ENCODE assay signal across 10 mouse cellular contexts in the genomic region with DNA sequence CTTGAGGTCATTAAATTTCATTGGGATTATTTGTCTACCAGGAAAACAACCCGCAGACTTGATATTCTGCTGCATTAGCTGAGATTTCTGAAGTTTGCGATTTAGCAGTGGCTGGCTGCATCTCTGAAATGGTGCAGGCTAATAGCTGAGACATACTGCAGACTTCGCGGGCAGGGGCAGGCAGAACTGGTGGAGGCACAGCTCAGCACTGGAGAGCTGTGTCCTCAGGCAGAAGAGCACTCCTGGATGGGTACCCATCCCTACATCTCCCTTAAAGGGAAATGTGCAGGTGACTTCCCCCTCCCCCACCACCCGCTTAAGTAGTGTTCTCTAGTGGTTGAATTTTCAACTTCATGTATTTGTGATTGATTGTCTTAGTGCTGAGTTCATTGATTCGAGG. TPM values are rescaled to one million over a fixed set of nuclear protein-coding genes. Genes with fewer than 3 reads are reported as not detected.
DNase-seq lines count a peak whose midpoint lies in the region; ATAC-seq and TF ChIP-seq lines count a peak whose summit lies in the region.
"Had no signal": no experiment of that assay in that cellular context is flagged by ENCODE, and none has a peak within 500 bp of the region (broad histone marks: within the 10 kb centered on the region; RNA-seq: fewer than 3 reads in every experiment).

No protein-coding gene starts in this region.

- WGBS in intestine, embryonic 14.5 days = 7% methylated on average over 6 of the region's 6 CpGs
- WGBS in intestine, postnatal 0 days = 12% methylated on average over 6 of the region's 6 CpGs
- WGBS in hindbrain, embryonic 13.5 days = 9% methylated on average over 6 of the region's 6 CpGs
- WGBS in neural tube, embryonic 13.5 days = 7% methylated on average over 6 of the region's 6 CpGs

- TF ChIP-seq CTCF in intestine, postnatal 0 days (IDR thresholded peaks at IDR 0.05; ENCODE audit: low read depth) = no peak

- H3K4me2 ChIP-seq in intestine, embryonic 14.5 days (ENCODE audit: low read length) = peak overlapping the region; percentile 43
- no peak overlapping the region for H3K4me2 ChIP-seq in intestine, postnatal 0 days (replicated peaks; ENCODE audit: low read depth)
- H3K4me2 ChIP-seq in hindbrain, embryonic 13.5 days = peak overlapping the region; percentile 68
- peak overlapping the region; percentile 59 for H3K4me2 ChIP-seq in neural tube, embryonic 13.5 days

- H3K9ac ChIP-seq in intestine, embryonic 14.5 days (ENCODE audit: low read length) = no peak overlapping the region
- H3K9ac ChIP-seq in intestine, postnatal 0 days (ENCODE audit: low read depth, low read length) = no peak overlapping the region
- peak overlapping the region; percentile 79 for H3K9ac ChIP-seq in hindbrain, embryonic 13.5 days
- peak overlapping the region; percentile 73 for H3K9ac ChIP-seq in neural tube, embryonic 13.5 days
- H3K9ac ChIP-seq: lung, embryonic 15.5 days had no signal

- peak overlapping the region; percentile 29 for H3K4me3 ChIP-seq in intestine, embryonic 14.5 days (ENCODE audit: low read depth, low read length)
- H3K4me3 ChIP-seq in intestine, postnatal 0 days (ENCODE audit: low read depth, low read length) = no peak overlapping the region
- peak overlapping the region; percentile 61 for H3K4me3 ChIP-seq in hindbrain, embryonic 13.5 days
- H3K4me3 ChIP-seq in neural tube, embryonic 13.5 days = peak overlapping the region; percentile 51
- H3K4me3 ChIP-seq: lung, embryonic 15.5 days had no signal

- H3K36me3 ChIP-seq in intestine, embryonic 14.5 days (ENCODE audit: control insufficient read depth, insufficient read depth, low read length) = no peaks in the 10 kb centered on the region
- no peaks in the 10 kb centered on the region for H3K36me3 ChIP-seq in intestine, postnatal 0 days (ENCODE audit: control insufficient read depth, insufficient read depth)
- no peaks in the 10 kb centered on the region for H3K36me3 ChIP-seq in hindbrain, embryonic 13.5 days
- no peaks in the 10 kb centered on the region for H3K36me3 ChIP-seq in neural tube, embryonic 13.5 days
- H3K36me3 ChIP-seq: lung, embryonic 15.5 days had no signal

- no peak overlapping the region for H3K27ac ChIP-seq in intestine, embryonic 14.5 days (ENCODE audit: low read depth)
- no peak overlapping the region for H3K27ac ChIP-seq in intestine, postnatal 0 days (ENCODE audit: low read depth, low read length)
- H3K27ac ChIP-seq in hindbrain, embryonic 13.5 days = peak overlapping the region; percentile 66; the same call in 1 of the 2 replicates
- no peak overlapping the region for H3K27ac ChIP-seq in neural tube, embryonic 13.5 days (replicated peaks)
- H3K27ac ChIP-seq: lung, embryonic 15.5 days had no signal

- no peak for ATAC-seq in intestine, embryonic 14.5 days (replicated peaks; ENCODE audit: low FRiP score, low TSS enrichment, low read depth)
- ATAC-seq in intestine, postnatal 0 days = no peak
- ATAC-seq in hindbrain, embryonic 13.5 days (ENCODE audit: low FRiP score) = no peak
- ATAC-seq in neural tube, embryonic 13.5 days (ENCODE audit: low read depth) = no peak
- ATAC-seq in megakaryocyte progenitor cell, adult 5-6 weeks (replicated peaks; ENCODE audit: poor library complexity) = no peak

- H3K27me3 ChIP-seq in intestine, embryonic 14.5 days (replicated peaks; ENCODE audit: control insufficient read depth, insufficient read depth, low read length) = peaks cover 12% of the 10 kb centered on the region
- no peaks in the 10 kb centered on the region for H3K27me3 ChIP-seq in intestine, postnatal 0 days (replicated peaks; ENCODE audit: control insufficient read depth, insufficient read depth, low read length)
- no peaks in the 10 kb centered on the region for H3K27me3 ChIP-seq in hindbrain, embryonic 13.5 days
- H3K27me3 ChIP-seq in neural tube, embryonic 13.5 days = no peaks in the 10 kb centered on the region

- no peaks in the 10 kb centered on the region for H3K9me3 ChIP-seq in intestine, embryonic 14.5 days (ENCODE audit: control insufficient read depth, low read length)
- no peaks in the 10 kb centered on the region for H3K9me3 ChIP-seq in intestine, postnatal 0 days (ENCODE audit: control insufficient read depth)
- H3K9me3 ChIP-seq in hindbrain, embryonic 13.5 days = no peaks in the 10 kb centered on the region
- no peaks in the 10 kb centered on the region for H3K9me3 ChIP-seq in neural tube, embryonic 13.5 days
- H3K9me3 ChIP-seq: lung, embryonic 15.5 days had no signal

- no peak for DNase-seq in intestine, embryonic 14.5 days (ENCODE audit: low spot score)
- DNase-seq in cerebellum, postnatal 14 days = peak; percentile 62 to 65
- no peak for DNase-seq in lung, adult 18-20 months
- DNase-seq in heart, adult 11 months = no peak
- DNase-seq: layer of hippocampus, adult 9-11 months had no signal

- no peaks in the 10 kb centered on the region for H3K4me1 ChIP-seq in intestine, embryonic 14.5 days (replicated peaks; ENCODE audit: control insufficient read depth, insufficient read depth, low read length)
- H3K4me1 ChIP-seq in intestine, postnatal 0 days (replicated peaks; ENCODE audit: control insufficient read depth, insufficient read depth, low read length) = no peaks in the 10 kb centered on the region
- H3K4me1 ChIP-seq in hindbrain, embryonic 13.5 days (replicated peaks) = peaks cover 4% of the 10 kb centered on the region
- peaks cover 30% of the 10 kb centered on the region for H3K4me1 ChIP-seq in neural tube, embryonic 13.5 days (replicated peaks)
- H3K4me1 ChIP-seq: lung, embryonic 15.5 days had no signal

RNA-seq across cellular contexts. Expression of a gene that starts 0.7 kb away (rescaled TPM):
- polyA plus RNA-seq in intestine, embryonic 14.5 days (2014; fragmentation: Nextera tagmentation; extraction: Ambion mirVana) = 1.3 and 2.3 TPM in 2 replicates
- 0.18 TPM in 2 replicates for polyA plus RNA-seq in intestine, postnatal 0 days (2015; fragmentation: Nextera tagmentation; extraction: Ambion mirVana)
- 13.3 and 15.5 TPM in 2 replicates for polyA plus RNA-seq in hindbrain, embryonic 13.5 days (2015; fragmentation: Nextera tagmentation; extraction: Ambion mirVana)
- 11.1 and 12.6 TPM in 2 replicates for polyA plus RNA-seq in neural tube, embryonic 13.5 days (2015; fragmentation: Nextera tagmentation; extraction: Ambion mirVana)
- not detected in 2 replicates for total RNA-seq in megakaryocyte progenitor cell, adult 5-6 weeks (2015)
- total RNA-seq in megakaryocyte progenitor cell, adult 5-6 weeks (2017) = not detected in 2 replicates

Comparison
In these comparisons a context has a peak if more than half of its experiments do, and no peak if none do; other contexts are left out.
1. DNase-seq: peak in cerebellum, postnatal 14 days (2 of 2); none in intestine, embryonic 14.5 days (single experiment), lung, adult 18-20 months (0 of 2) and heart, adult 11 months (single experiment).
2. H3K9ac ChIP-seq: peak in hindbrain, embryonic 13.5 days (single experiment) and neural tube, embryonic 13.5 days (single experiment); none in intestine, embryonic 14.5 days (single experiment) and intestine, postnatal 0 days (single experiment).